Mouse (Mus musculus): ENCODE results near the gene Ptov1. TPM values are rescaled to one million over a fixed set of nuclear protein-coding genes. Genes with fewer than 3 reads are reported as not detected.

The Ptov1 gene
- polyA plus RNA-seq (2017; shearing (Covaris generic)) = 1 to 10 TPM; 1.9 to 5.6 (median 3.2) TPM

- peak; percentile 89 for ATAC-seq
Measured at GRCm38 (mm10) chr7:44869697-44870528, at the start of gene Ptov1. Gene Ptov1 (minus strand): TSS chr7:44869788.

DNA sequence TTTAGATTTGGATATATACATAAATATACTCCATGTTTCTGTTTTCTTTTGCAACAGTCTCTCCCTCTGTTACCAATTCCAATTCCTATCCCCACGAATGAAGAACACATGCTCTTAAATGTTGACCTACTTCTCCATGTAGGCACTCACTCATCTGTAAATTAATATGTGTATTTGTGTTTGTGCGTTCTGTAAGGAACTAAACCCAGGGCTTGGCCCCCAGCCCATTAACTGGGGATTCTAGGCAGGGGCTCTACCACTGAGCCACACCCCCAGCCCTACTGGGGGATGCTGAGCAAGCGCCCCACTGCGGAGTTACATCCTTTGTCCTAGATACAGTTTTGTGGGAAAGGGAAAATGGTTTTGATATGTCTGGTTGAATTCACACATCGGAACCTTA, 49.5 kb upstream of the Ptov1 start:
- no peak for ATAC-seq

GRCm38 (mm10) chr7:44918219-44918618, 48.6 kb upstream of the Ptov1 start:
- no peak for ATAC-seq

DNA sequence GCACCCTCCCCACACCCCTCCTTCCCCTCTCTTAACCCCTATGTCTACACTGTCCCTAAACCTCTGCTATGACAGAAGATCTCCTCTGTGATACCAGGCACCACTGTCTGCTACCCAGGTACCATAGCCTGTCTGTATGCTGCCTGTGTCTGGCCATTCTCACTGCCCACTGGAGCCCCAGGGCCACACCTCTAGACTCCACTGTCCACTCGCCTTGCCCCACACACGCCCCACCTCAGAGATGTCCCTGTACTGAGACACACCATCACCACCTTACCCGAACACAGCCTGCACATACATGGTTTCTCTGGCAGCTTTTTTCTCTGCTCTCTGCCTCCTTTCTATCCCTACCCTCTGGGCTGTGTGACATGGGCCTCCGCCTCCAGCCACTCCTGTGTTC, 47.3 kb upstream of the Ptov1 start:
- no peak for ATAC-seq

DNA sequence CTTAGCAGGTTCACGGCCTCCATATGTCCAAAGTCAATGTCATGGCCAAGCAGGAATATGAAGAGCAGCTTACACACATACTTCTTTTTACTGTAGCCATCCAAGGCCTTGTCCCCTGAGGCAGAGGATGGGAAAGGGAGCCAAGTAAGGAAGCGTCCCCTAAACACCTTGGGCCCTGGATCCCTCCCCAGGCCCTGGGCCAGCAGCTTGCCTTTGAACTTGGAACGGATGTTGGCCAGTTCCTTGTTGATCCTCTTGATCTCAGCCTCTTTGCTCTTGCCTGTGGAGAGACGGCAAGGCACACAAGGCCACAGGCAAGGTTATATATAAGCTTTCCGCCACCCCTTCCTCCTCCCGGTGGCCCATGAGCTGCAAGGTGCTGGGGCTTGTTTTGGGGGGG, 46.6 kb upstream of the Ptov1 start:
- ATAC-seq = no peak

GRCm38 (mm10) chr7:44915314-44915713, 45.7 kb upstream of the Ptov1 start:
- ATAC-seq = no peak

DNA sequence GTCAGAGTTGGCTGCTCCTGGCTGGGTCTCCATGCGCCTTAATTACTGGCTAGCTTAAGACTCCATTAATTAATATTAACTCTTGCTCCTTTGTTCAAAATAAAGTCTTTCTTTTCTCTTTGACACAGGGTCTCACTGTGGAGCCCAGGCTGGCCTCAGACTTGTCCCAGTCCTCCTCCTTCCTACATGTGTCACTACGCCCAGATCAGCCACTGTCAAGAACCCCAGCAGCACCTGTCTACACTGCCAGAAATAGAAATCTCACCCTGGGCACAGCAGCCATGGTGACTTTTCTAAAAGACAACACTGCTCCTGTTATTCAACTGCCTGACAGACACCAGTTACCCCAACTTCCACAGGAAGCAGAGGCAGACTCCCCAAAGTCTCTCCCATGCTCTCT, 44.8 kb upstream of the Ptov1 start:
- ATAC-seq = no peak

GRCm38 (mm10) chr7:44908706-44909476, 39.3 kb upstream of the Ptov1 start:
- ATAC-seq = no peak

DNA sequence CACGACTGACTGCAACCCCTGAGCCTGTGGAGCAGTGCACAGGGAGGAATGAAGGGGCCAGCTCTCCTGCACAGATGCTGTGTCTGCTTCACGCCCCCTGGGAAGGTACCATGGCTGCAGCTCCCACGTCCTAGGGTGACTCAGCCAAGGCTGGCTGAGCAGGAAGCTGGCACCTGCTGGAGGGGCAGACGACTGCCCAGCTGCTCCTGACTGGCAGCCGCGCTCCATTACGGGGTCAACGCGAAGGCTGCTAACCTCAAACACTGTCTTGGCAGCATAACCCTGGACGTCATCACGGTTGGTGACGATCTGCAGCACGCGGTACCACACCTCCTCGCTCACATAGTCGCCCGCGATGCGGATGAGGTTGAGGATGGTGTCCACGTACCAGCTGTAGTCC, 35.8 kb upstream of the Ptov1 start:
- ATAC-seq = no peak

GRCm38 (mm10) chr7:44901230-44901722, 31.7 kb upstream of the Ptov1 start:
- peak; percentile 76 for ATAC-seq

GRCm38 (mm10) chr7:44900632-44901031, 31.0 kb upstream of the Ptov1 start:
- no peak for ATAC-seq

DNA sequence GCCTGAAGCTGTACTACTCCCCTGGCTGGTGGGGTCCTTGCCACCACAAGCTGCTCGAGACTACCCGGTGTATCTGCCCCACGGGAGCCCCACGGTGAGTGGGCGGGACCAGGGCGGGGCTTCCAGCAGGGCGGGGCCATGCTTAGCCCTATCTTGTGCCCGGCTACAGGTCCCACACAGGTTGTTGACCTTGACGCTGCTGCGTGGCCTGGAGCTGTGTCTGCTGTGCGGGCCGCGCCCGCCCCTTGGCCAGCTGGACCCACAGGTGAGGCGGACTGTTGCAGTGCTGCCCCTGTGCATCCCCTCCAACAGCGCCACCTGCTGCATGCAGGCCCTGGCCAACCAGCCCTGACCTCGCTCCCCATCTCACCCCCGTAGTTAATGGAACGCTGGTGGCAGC, 29.0 kb upstream of the Ptov1 start:
- no peak for ATAC-seq

- no peak for ATAC-seq
Measured at GRCm38 (mm10) chr7:44896499-44896898, 26.9 kb upstream of the Ptov1 start.

DNA sequence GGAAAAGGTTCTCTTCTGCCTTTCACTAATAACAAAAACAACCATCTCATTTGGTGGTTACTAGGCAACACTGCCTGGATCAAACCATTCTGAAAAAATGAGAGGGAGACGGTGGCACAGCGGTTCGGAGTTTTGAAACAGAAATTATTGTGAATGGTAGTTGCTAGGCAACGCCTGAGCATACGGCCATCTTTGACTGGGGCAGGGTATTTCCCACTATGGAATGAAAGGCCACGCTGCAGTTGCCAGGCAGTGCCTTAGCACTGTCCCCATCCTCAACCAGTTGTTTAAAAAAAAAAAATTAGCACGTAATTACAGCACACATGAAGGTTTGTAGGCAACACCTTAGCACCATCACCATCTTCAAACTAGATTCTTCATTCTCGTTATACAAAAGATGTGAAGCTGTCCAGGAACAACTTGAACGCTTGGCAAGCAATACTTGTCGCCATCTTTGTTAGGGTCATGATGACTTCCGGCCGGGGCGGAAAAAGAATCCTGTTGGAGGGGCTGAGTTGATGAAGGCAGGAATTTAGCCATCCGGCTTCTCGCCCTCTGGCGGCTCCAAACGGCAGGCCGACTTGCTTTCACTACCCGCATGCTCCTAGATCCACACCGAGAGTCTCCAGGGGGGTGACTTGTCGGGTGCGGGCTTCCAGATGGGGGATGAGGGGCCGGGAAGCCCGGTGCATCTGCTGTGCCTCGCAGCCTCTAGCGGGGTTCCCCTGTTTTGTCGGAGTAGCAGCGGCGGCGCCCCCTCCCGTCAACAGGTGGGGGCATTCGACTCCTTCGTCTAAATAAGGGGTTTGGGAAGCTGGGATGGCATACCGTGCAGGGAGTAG, 26.2 kb upstream of the Ptov1 start, which contains the start of gene Fuz:
Gene Fuz (plus strand): TSS at position 487 of the 842 bp plus-strand sequence.
- ATAC-seq = peak; percentile 89

GRCm38 (mm10) chr7:44895206-44895592, 25.6 kb upstream of the Ptov1 start:
- no peak for ATAC-seq

- ATAC-seq = no peak
Measured at GRCm38 (mm10) chr7:44894175-44894574, 24.6 kb upstream of the Ptov1 start.

DNA sequence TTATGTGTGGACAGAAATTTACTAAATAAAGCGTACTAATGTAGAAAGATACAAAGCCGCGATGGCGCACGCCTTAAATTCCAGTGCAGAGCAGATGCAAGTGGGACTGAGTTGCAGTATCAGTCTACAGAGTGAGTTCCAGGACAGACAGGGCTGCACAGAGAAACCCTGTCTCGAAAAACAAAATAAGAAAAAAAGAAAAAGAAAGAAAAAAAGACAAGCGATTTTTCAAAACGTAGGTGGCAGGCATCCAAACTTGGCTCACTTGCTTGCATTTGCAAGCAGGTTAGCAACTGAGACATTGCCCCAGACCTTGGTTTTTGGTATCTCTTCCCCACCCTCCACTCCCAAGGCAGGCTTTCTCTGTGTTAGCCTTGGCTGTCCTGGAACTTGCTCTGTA, 23.6 kb upstream of the Ptov1 start:
- no peak for ATAC-seq

- peak; percentile 42 for ATAC-seq
Measured at GRCm38 (mm10) chr7:44892276-44892921, 22.8 kb upstream of the Ptov1 start, which contains the start of gene Med25. Gene Med25 (minus strand): TSS chr7:44892712.

- no peak for ATAC-seq
Measured at GRCm38 (mm10) chr7:44891611-44892010, 22.0 kb upstream of the Ptov1 start.

DNA sequence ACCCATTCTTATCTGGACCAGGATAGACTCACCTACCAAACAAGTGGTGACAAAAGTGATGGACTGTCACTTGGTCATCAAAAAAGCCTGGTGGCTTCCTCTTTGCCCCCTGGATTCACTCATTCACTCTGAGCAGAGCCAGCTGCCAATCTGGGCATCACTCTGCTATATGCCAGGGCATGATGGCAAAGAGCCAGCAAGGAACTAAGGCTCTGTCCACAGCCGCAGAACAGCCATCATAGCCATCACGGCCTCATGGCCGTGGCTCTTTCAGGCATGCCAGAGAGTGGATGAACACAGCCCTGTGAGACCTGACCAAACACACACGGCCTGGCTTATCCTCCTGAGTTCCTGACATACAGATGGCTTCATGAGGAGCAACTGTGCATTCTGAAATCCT, 21.1 kb upstream of the Ptov1 start:
- ATAC-seq = no peak

GRCm38 (mm10) chr7:44890180-44890579, 20.6 kb upstream of the Ptov1 start:
- ATAC-seq = no peak

All from inflammation-experienced regulatory T-cells, adult 6 months (primary cell).